Mouse (Mus musculus): Measurements from ENCODE around the gene Foxs1.

The Foxs1 gene

DNA sequence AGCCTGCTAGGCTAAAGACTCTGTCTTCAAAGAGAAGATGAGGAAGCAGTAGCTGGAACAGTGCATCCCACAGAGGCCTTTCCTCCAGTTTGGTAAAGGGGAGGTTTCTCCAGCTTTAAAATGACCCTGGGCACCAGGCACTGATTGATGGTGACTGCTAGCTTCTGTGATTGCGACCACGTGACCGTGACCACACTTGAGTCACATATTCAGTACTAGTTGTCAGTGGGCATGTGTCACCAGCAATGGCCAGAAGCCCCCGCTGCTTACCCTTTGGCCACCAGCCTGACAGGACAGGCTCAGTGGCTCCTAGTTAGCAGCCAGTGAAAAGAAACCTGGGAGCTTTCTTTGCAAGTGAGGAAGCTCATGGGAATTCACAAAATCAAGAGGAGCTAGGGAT, 29.4 kb downstream of the Foxs1 start:
- peak; percentile 25 for DNase-seq (ENCODE audit: low read depth, low spot score)

DNA sequence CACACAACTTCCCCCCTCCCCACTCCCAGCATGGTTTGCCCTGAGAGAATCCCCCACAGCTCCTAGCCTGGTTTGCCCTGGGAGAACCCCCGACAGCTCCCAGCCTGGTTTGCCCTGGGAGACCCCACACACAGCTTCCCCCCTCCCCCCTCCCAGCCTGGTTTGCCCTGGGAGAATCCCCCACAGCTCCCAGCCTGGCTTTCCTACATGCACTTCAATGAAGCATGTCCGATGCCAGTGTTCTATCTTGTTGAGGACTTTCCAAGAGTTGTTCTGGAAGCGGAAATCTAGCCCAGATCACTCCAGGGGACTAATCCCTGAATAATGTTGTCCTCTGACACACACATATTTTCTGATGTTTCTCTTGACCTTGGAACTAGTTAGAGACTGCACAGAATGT, 30.4 kb downstream of the Foxs1 start:
- DNase-seq (ENCODE audit: low read depth, low spot score) = no peak

DNA sequence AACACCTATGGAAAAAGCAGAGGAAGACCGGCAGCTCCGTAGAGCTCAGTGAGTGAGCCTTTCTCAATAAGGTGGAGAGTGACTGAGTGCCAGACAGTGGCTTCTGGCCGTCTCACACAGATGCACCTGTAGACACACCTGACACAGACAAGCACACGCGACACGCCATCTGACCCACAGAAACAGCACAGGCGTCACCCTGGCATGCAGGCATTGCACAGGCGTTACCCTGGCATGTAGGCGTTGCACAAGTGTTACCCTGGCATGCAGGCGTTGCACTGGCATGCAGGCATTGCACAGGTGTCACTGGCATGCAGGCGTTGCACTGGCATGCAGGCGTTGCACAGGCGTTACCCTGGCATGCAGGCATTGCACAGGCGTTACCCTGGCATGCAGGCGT, 31.7 kb downstream of the Foxs1 start:
- DNase-seq (ENCODE audit: low read depth, low spot score) = no peak

DNA sequence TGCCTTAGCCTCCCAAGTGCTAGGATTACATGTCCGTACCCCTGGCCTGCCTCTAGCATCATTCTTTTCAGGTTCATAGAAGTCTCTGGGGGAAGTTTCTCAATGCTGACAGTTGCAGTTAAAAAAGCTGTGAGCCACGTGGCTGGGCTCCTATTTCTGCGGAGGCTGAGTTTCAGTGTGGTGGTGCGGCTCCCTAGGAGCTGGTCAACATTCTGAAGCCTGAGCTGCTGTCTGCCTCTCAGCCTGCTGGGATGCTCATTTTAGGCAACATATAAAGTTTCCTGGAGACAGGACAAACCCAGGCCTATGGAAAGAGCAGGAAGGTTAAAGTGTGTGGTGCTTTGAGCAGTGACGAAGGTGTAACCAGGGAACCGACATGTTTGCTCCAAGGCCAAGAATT, 34.0 kb downstream of the Foxs1 start:
- DNase-seq (ENCODE audit: low read depth, low spot score) = no peak

DNA sequence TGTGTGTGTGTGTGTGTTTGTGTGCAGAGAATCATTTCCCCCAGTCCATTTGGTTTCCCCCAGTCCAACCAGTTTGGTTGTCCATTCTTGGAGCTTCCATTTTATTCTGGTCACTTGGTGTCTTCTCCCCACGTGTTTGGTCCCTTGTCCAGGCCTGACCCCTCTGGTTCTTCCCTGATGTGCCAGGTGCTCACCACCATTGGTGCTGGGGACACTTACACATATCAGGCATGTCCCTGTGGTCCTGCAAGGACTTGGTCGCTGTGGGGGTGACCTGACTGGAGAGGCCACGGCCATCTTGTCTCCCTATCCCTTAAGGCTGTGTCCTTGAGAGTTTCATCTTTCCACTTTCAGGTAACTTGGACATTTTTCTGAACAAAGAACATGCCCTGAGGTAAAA, 36.1 kb downstream of the Foxs1 start:
- no peak for DNase-seq (ENCODE audit: low read depth, low spot score)

DNA sequence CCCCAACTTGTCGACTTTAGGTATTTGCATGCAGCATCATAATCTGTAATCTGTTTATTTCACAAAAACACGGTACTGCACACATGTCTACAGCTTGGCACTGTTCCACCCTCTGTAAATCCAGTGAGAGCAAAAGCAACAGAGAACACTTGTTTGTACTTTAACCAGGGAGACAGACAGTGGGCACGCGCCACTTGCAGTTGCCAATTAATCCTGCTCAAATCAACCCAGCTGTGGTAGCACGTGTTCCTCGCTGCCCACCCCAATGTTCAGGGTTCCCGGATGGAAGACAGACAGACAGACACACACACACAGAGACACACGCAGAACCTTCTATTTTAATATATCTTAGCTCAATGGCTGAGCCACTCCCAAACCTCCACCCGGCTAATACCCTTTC, 37.2 kb downstream of the Foxs1 start:
- DNase-seq (ENCODE audit: low read depth, low spot score) = no peak

DNA sequence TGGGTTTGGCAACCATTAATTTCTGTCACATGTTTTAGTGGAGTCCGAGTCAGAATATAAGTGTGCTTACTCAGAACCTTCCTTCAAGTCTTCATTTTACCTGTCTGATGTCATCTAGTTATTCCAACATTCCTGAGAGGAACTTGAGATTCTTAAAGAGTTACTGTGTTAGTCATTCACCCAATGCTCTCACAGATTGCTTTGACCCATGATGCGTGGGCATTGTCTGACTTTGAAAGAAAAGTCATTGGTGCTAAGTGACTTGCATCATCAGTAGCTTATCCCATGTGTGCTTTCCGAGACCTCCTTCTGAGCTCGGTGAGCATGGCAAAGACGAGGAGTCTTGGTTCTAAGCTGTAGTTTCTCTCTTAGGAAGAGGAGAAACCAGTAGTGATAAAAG, 44.2 kb downstream of the Foxs1 start:
- DNase-seq (ENCODE audit: low read depth, low spot score) = no peak

DNA sequence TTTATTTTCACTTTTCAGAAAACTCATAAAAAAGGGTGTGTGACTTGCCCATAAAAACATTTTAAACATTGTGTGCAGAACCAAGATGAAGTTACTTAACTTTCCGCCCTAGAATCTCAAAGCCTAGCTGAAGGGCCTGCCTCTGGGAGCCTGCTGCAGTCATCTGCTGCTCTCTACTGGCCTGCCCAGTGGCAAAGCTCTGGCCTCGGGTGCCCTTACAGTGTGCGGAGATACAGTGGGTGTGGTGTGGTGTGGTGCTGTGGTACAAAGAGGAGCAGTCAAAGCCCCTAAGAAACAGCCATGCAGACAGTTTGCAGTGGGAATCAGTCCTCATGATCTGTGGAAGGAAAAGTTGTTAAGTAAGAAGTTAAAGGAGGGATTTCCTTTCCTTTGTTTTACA, 45.8 kb downstream of the Foxs1 start:
- no peak for DNase-seq (ENCODE audit: low read depth, low spot score)

DNA sequence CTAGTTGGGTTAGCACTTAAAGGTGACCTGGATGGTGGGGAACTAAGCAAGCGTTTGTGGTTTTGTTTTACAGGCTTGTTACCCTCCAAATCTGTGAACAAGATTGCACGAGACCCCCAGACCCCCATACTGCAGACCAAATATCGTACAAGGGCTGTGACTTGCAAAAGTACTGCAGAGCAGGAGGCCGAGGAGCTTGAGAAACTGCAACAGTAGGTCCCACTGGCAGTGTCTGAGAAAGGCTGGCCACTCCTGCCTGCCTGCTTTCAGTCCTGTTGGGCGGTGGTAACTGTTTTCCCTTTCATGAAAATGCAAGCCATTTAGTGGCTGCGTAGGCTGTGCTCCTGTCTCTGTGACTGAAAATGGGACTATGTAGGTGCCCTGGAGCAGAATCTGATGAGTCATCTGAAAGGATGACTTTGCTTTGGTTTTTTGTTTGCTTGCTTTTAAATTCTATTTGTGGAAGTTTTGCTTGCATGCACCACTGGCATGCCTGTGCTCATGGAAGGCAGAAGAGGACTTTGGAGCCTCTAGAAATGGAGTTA, 48.8 kb downstream of the Foxs1 start:
- DNase-seq (ENCODE audit: low read depth, low spot score) = peak; percentile 11
